Mouse (Mus musculus) MEL (cell line): ENCODE measurements around the gene Crnkl1. TPM values are rescaled to one million over a fixed set of nuclear protein-coding genes. Genes with fewer than 3 reads are reported as not detected.

Source experiments
- DNase-seq: peaks from one replicate; pipeline ENCODE4 v3.0.0; 2011; ENCODE audit warnings: low read depth, low spot score
- H3K27ac ChIP-seq: 2 replicates; pipeline ENCODE4 v1.5.1; 2012; ENCODE audit warnings: low read depth, mild to moderate bottlenecking, control low read depth, low read length, moderate library complexity; ENCODE audit not compliant: control insufficient read depth
- H3K27me3 ChIP-seq, 2 experiments: fragments of 150-350 bp in 1 of 2; sonication (generic) in 1 of 2; 2 replicates each; pipeline ENCODE4 v1.6.1; 2012; ENCODE audit warnings: low read length in 2 of 2, mild to moderate bottlenecking in 2 of 2, improper control_type of control experiment in 1 of 2, moderate library complexity in 1 of 2; ENCODE audit not compliant: insufficient read depth in 2 of 2, control insufficient read depth in 1 of 2
- H3K36me3 ChIP-seq, 2 experiments: 2 replicates each; pipeline ENCODE4 v1.6.1; 2012 to 2014; ENCODE audit warnings: low read length in 2 of 2, improper control_type of control experiment in 1 of 2, inconsistent platforms in 1 of 2, mild to moderate bottlenecking in 1 of 2; ENCODE audit not compliant: insufficient read depth in 2 of 2, control insufficient read depth in 1 of 2
- H3K4me1 ChIP-seq, 2 experiments: fragments of 150-350 bp in 1 of 2; sonication (generic) in 1 of 2; 2 replicates each; pipeline ENCODE4 v1.6.1; 2012; ENCODE audit warnings: low read length in 2 of 2, improper control_type of control experiment in 1 of 2, mild to moderate bottlenecking in 1 of 2; ENCODE audit not compliant: insufficient read depth in 2 of 2, control insufficient read depth in 1 of 2
- H3K4me3 ChIP-seq, 2 experiments: fragments of 150-350 bp in 1 of 2; sonication (generic) in 1 of 2; 2 replicates each; pipeline ENCODE4 v1.5.1; 2012; ENCODE audit warnings: low read depth in 2 of 2, low read length in 2 of 2, mild to moderate bottlenecking in 2 of 2, moderate library complexity in 2 of 2, control low read depth in 1 of 2, improper control_type of control experiment in 1 of 2; ENCODE audit not compliant: control insufficient read depth in 1 of 2, insufficient read depth in 1 of 2
- H3K79me2 ChIP-seq: 2 replicates; pipeline ENCODE4 v1.6.1; 2012; ENCODE audit warnings: mild to moderate bottlenecking, low read length, moderate library complexity; ENCODE audit not compliant: control insufficient read depth, poor library complexity, insufficient read depth
- H3K9ac ChIP-seq: 2 replicates; pipeline ENCODE4 v1.6.1; 2012; ENCODE audit warnings: low read depth, mild to moderate bottlenecking, control low read depth, low read length, moderate library complexity; ENCODE audit not compliant: control insufficient read depth, poor library complexity, severe bottlenecking
- H3K9me3 ChIP-seq: fragments of 150-350 bp; sonication (generic); replicated peaks from 2 replicates; pipeline ENCODE4 v1.6.1; 2012; ENCODE audit warnings: mild to moderate bottlenecking, low read length, improper control_type of control experiment, moderate library complexity; ENCODE audit not compliant: insufficient read depth
- CHD1 ChIP-seq: IDR thresholded peaks from 2 replicates; pipeline ENCODE4 v1.6.1; 2012; ENCODE audit warnings: low read depth, mild to moderate bottlenecking, inconsistent platforms, low read length, improper control_type of control experiment
- CHD2 ChIP-seq: IDR thresholded peaks from 2 replicates; pipeline ENCODE4 v1.6.1; 2011; ENCODE audit warnings: low read length, improper control_type of control experiment
- ELF1 ChIP-seq: IDR thresholded peaks from 2 replicates; pipeline ENCODE4 v1.6.1; 2014; ENCODE audit warnings: low read depth, mild to moderate bottlenecking, inconsistent platforms, low read length, improper control_type of control experiment, moderate library complexity
- KAT2A ChIP-seq: conservative IDR thresholded peaks from 2 replicates; pipeline ENCODE4 v1.6.1; 2012; ENCODE audit warnings: low read depth, low read length, improper control_type of control experiment, inconsistent platforms
- MAFK ChIP-seq: IDR thresholded peaks from 2 replicates; pipeline ENCODE4 v1.6.1; 2011; ENCODE audit warnings: low read depth, mild to moderate bottlenecking, low read length, improper control_type of control experiment, borderline replicate concordance
- MYB ChIP-seq: IDR thresholded peaks from 2 replicates; pipeline ENCODE4 v1.6.1; 2011; ENCODE audit warnings: mild to moderate bottlenecking, low read depth, low read length, improper control_type of control experiment
- NRF1 ChIP-seq: IDR thresholded peaks from 2 replicates; pipeline ENCODE4 v1.6.1; 2014; ENCODE audit warnings: low read depth, mild to moderate bottlenecking, inconsistent platforms, low read length, improper control_type of control experiment, moderate library complexity; ENCODE audit not compliant: poor library complexity, insufficient read depth, severe bottlenecking
- POLR2A ChIP-seq, 2 experiments: IDR thresholded peaks; 2 replicates each; pipeline ENCODE4 v1.6.1; 2011 to 2012; ENCODE audit warnings: low read length in 2 of 2, mild to moderate bottlenecking in 2 of 2, control low read depth in 1 of 2, improper control_type of control experiment in 1 of 2, low read depth in 1 of 2, moderate library complexity in 1 of 2; ENCODE audit not compliant: control insufficient read depth in 1 of 2, insufficient read depth in 1 of 2, poor library complexity in 1 of 2
- POLR2AphosphoS2 ChIP-seq: IDR thresholded peaks from 2 replicates; pipeline ENCODE4 v1.6.1; 2011; ENCODE audit warnings: low read length, improper control_type of control experiment
- RAD21 ChIP-seq: IDR thresholded peaks from 2 replicates; pipeline ENCODE4 v1.6.1; 2011; ENCODE audit warnings: mild to moderate bottlenecking, low read depth, low read length, improper control_type of control experiment
- RCOR1 ChIP-seq: IDR thresholded peaks from 2 replicates; pipeline ENCODE4 v1.6.1; 2012; ENCODE audit warnings: low read depth, mild to moderate bottlenecking, inconsistent platforms, low read length, improper control_type of control experiment
- TCF12 ChIP-seq: IDR thresholded peaks from 2 replicates; pipeline ENCODE4 v1.6.1; 2014; ENCODE audit warnings: low read depth, mild to moderate bottlenecking, inconsistent platforms, low read length, improper control_type of control experiment, moderate library complexity
- polyA plus RNA-seq, 2 experiments: library from polyadenylated mRNA; stranded (reverse) in 1 of 2; unstranded in 1 of 2; fragments of >175 nt in 1 of 2; fragments of >200 nt in 1 of 2; gene quantifications; 2 replicates each; pipeline versions ENCODE4 v1.2.1 to v1.2.4; 2012; ENCODE audit warnings: low replicate concordance in 2 of 2, low read depth in 1 of 2; ENCODE audit not compliant: insufficient read length in 2 of 2, insufficient read depth in 1 of 2, missing spikeins in 1 of 2
- total RNA-seq: library from RNA; depleted of rRNA; stranded (reverse); fragments of 300-350 nt; gene quantifications from 2 replicates; pipeline ENCODE4 v1.2.3, GENCODE M21; 2012

The Crnkl1 gene
- total and polyA plus RNA-seq, 3 experiments, result 23.8 to 297 (median 30.3) TPM

DNA sequence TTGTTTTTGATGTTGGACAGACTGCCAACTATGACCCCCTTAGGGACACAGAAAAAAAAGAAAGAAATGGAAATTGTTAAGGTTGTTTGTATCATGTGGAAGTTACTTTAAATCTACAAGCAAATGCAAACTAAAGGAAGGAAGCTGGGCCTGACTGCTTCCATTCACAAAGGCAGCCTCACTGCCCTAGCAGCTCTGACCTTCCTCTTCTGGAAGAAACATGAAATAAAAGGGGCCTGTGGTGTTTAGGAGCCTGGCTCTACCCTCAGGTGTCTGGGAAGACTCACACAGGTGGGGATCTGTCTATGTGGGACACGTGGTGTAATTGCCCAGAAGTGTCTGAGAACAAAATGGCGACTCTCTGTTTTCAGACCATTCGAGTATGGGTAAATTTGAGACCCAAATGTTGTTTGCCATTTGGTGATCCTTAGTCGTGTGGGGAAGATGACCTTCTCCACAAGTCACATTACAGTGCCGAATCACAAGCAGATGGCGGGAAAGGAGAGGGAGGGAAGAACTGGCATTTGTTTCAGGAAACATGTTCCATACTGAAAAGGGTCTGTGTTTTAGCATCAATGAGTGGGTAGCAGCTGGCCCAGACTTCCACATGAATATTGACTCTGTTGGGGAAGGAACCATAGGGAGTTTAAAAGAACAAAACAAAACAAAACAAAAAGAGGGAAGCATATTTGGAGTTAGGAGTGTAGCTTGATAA, 45.9 kb downstream of the Crnkl1 start:
- no peak for DNase-seq
- no peak overlapping the region for H3K4me3 ChIP-seq
- H3K4me1 ChIP-seq, result no peaks in the 10 kb centered on the region
- TF ChIP-seq CHD1, result no peak
- TF ChIP-seq ELF1, result no peak
- no peak for TF ChIP-seq MYB
- H3K79me2 ChIP-seq, result no peaks in the 10 kb centered on the region
- no peaks in the 10 kb centered on the region for H3K9me3 ChIP-seq
- no peak overlapping the region for H3K27ac ChIP-seq
- no peaks in the 10 kb centered on the region for H3K27me3 ChIP-seq
- no peak overlapping the region for H3K9ac ChIP-seq
- H3K36me3 ChIP-seq, result no peaks in the 10 kb centered on the region

DNA sequence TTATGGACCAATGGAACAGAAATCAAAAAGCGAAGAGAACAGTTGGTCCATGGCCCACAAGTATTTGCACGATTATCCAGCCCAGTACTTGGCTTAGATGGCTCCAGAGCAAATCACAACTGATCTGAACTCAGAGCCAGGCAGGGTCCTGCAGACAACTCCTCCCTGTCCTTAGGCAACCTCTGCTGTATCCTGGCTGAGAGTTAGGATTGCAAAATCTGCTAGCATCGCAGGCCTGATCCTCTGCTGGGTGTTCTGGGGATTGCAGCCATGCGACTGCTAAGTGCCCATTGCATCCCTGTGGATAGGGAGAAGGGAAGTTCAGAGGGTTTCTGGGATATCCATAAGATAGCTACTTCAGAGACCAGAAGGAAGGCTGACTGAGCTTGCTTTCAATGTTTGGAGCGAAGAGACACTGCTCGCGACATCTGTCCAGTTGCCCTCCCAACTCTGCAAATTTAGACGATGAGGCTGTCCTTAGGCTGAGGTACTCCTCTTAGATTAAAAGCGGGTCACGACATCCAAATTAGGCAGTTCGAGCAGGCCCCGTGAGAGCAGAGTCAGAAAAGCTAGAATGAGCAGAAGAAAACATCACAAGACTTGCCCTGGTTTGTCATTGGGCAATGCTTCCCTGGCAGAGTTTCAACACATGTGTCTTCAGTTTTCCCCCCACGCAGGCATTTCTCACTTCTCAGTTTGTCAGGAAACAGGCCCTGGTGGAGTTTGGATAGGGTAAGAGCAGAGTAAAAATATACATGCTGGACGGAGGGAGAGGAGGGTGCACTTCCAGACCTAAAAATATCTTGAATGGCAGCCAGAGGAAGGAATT, 46.7 kb downstream of the Crnkl1 start:
- Histone ChIP-seq H3K9me3 (no peaks in the 10 kb centered on the region), H3K79me2 (no peaks in the 10 kb centered on the region), H3K27me3 (no peaks in the 10 kb centered on the region; a peak in 1 of 4 replicates), H3K27ac (no peak overlapping the region), H3K36me3 (no peaks in the 10 kb centered on the region), H3K4me1 (no peaks in the 10 kb centered on the region), H3K9ac (no peak overlapping the region), H3K4me3 (no peak overlapping the region)
- no peak for DNase-seq
- TF ChIP-seq NRF1, result no peak
- no peak for TF ChIP-seq RAD21
- TF ChIP-seq CHD2, result no peak
- TF ChIP-seq RCOR1, result no peak
- no peak for TF ChIP-seq KAT2A
- no peak for TF ChIP-seq POLR2A (IDR thresholded peaks at IDR 0.05; ENCODE audit: control insufficient read depth in 1 of 2, insufficient read depth in 1 of 2, low read depth in 1 of 2, low read length in 2 of 2, poor library complexity in 1 of 2)
- TF ChIP-seq TCF12, result no peak
- no peak for TF ChIP-seq POLR2AphosphoS2
- TF ChIP-seq MAFK, result no peak
